Mouse (Mus musculus): ENCODE results near the gene Gsg1. TPM values are rescaled to one million over a fixed set of nuclear protein-coding genes. Genes with fewer than 3 reads are reported as not detected.

Gsg1 gene
- polyA plus RNA-seq (2015; fragmentation: Nextera tagmentation; extraction: Ambion mirVana) = 0.19 TPM in 1 of 2 replicates, not detected in the other

GRCm38 (mm10) chr6:135254153-135254552 lies at the start of gene Gsg1:
Gene Gsg1, minus strand, starts transcription at chr6:135254351.
- 86% methylated on average over 7 of the region's 7 CpGs for WGBS
- no peaks in the 10 kb centered on the region for H3K27me3 ChIP-seq (replicated peaks)
- no peak within 1 kb of the TSS for H3K27ac ChIP-seq
- H3K9ac ChIP-seq = no peak within 1 kb of the TSS
- H3K4me1 ChIP-seq = peaks cover 17% of the 10 kb centered on the region
- no peak within 1 kb of the TSS for H3K4me3 ChIP-seq
- H3K36me3 ChIP-seq (replicated peaks) = no peaks in the 10 kb centered on the region
- no peak within 1 kb of the TSS for H3K4me2 ChIP-seq
- H3K9me3 ChIP-seq = no peaks in the 10 kb centered on the region
- no peak for ATAC-seq (replicated peaks)

GRCm38 (mm10) chr6:135302421-135303125 lies 48.4 kb upstream of the Gsg1 start:
- 93% methylated on average over 10 of the region's 10 CpGs for WGBS
- Histone ChIP-seq H3K9me3 (no peaks in the 10 kb centered on the region), H3K27me3 (replicated peaks) (no peaks in the 10 kb centered on the region), H3K36me3 (replicated peaks) (no peaks in the 10 kb centered on the region), H3K4me1 (no peaks in the 10 kb centered on the region), H3K9ac (no peak overlapping the region), H3K4me3 (no peak overlapping the region), H3K4me2 (no peak overlapping the region), H3K27ac (no peak overlapping the region)
- ATAC-seq (replicated peaks) = no peak

- Histone ChIP-seq H3K4me1 (no peaks in the 10 kb centered on the region), H3K27me3 (replicated peaks) (no peaks in the 10 kb centered on the region), H3K36me3 (replicated peaks) (no peaks in the 10 kb centered on the region), H3K9ac (no peak overlapping the region), H3K4me3 (no peak overlapping the region), H3K4me2 (no peak overlapping the region), H3K27ac (no peak overlapping the region), H3K9me3 (no peaks in the 10 kb centered on the region)
- ATAC-seq (replicated peaks) = no peak
- 77% methylated on average over 4 of the region's 4 CpGs for WGBS
Measured at GRCm38 (mm10) chr6:135300469-135300868, 46.3 kb upstream of the Gsg1 start.

- Histone ChIP-seq H3K4me2 (no peak overlapping the region), H3K4me3 (no peak overlapping the region), H3K9ac (no peak overlapping the region), H3K27ac (no peak overlapping the region), H3K9me3 (no peaks in the 10 kb centered on the region), H3K27me3 (replicated peaks) (no peaks in the 10 kb centered on the region), H3K36me3 (replicated peaks) (no peaks in the 10 kb centered on the region), H3K4me1 (no peaks in the 10 kb centered on the region)
- no peak for ATAC-seq (replicated peaks)
- WGBS = 88% methylated on average over 7 of the region's 7 CpGs
Measured at GRCm38 (mm10) chr6:135299024-135299550, 44.9 kb upstream of the Gsg1 start.

GRCm38 (mm10) chr6:135297570-135297969 lies 43.4 kb upstream of the Gsg1 start:
- 86% methylated on average over 7 of the region's 7 CpGs for WGBS
- Histone ChIP-seq H3K4me2 (no peak overlapping the region), H3K4me3 (no peak overlapping the region)

GRCm38 (mm10) chr6:135296267-135296666 lies 42.1 kb upstream of the Gsg1 start:
- WGBS = 80% methylated on average over 17 of the region's 17 CpGs
- Histone ChIP-seq H3K9me3 (no peaks in the 10 kb centered on the region), H3K27ac (no peak overlapping the region)

More at GRCm38 (mm10) chr6:135297570-135297969, 43.4 kb upstream of the Gsg1 start:
- Histone ChIP-seq H3K27ac (no peak overlapping the region), H3K4me1 (no peaks in the 10 kb centered on the region), H3K36me3 (replicated peaks) (no peaks in the 10 kb centered on the region), H3K9ac (no peak overlapping the region), H3K9me3 (no peaks in the 10 kb centered on the region), H3K27me3 (replicated peaks) (no peaks in the 10 kb centered on the region)
- no peak for ATAC-seq (replicated peaks)

GRCm38 (mm10) chr6:135295082-135295861 lies 41.1 kb upstream of the Gsg1 start:
- 74% methylated on average over 11 of the region's 11 CpGs for WGBS
- H3K36me3 ChIP-seq (replicated peaks) = no peaks in the 10 kb centered on the region
- ATAC-seq (replicated peaks) = no peak
- H3K4me3 ChIP-seq = no peak overlapping the region
- H3K4me1 ChIP-seq = no peaks in the 10 kb centered on the region
- no peaks in the 10 kb centered on the region for H3K9me3 ChIP-seq
- H3K9ac ChIP-seq = no peak overlapping the region
- H3K4me2 ChIP-seq = no peak overlapping the region
- no peak overlapping the region for H3K27ac ChIP-seq
- H3K27me3 ChIP-seq (replicated peaks) = no peaks in the 10 kb centered on the region

More at GRCm38 (mm10) chr6:135296267-135296666, 42.1 kb upstream of the Gsg1 start:
- H3K27me3 ChIP-seq (replicated peaks) = no peaks in the 10 kb centered on the region
- no peak for ATAC-seq (replicated peaks)
- no peak overlapping the region for H3K4me3 ChIP-seq
- no peaks in the 10 kb centered on the region for H3K36me3 ChIP-seq (replicated peaks)
- no peaks in the 10 kb centered on the region for H3K4me1 ChIP-seq
- H3K4me2 ChIP-seq = no peak overlapping the region
- no peak overlapping the region for H3K9ac ChIP-seq

- WGBS = 85% methylated on average over 6 of the region's 6 CpGs
- H3K4me3 ChIP-seq = no peak overlapping the region
- H3K36me3 ChIP-seq (replicated peaks) = no peaks in the 10 kb centered on the region
- H3K27ac ChIP-seq = no peak overlapping the region
- no peak overlapping the region for H3K9ac ChIP-seq
- no peaks in the 10 kb centered on the region for H3K27me3 ChIP-seq (replicated peaks)
- no peak overlapping the region for H3K4me2 ChIP-seq
- H3K9me3 ChIP-seq = no peaks in the 10 kb centered on the region
- H3K4me1 ChIP-seq = no peaks in the 10 kb centered on the region
- no peak for ATAC-seq (replicated peaks)
Measured at GRCm38 (mm10) chr6:135294150-135294549, 40.0 kb upstream of the Gsg1 start.

GRCm38 (mm10) chr6:135292391-135292790 lies 38.2 kb upstream of the Gsg1 start:
- no peaks in the 10 kb centered on the region for H3K4me1 ChIP-seq
- H3K4me3 ChIP-seq = no peak overlapping the region
- no peaks in the 10 kb centered on the region for H3K9me3 ChIP-seq
- WGBS = 74% methylated on average over 4 of the region's 4 CpGs
- no peak overlapping the region for H3K4me2 ChIP-seq
- no peak overlapping the region for H3K27ac ChIP-seq
- no peaks in the 10 kb centered on the region for H3K36me3 ChIP-seq (replicated peaks)
- H3K27me3 ChIP-seq (replicated peaks) = no peaks in the 10 kb centered on the region
- no peak overlapping the region for H3K9ac ChIP-seq
- no peak for ATAC-seq (replicated peaks)

- no peak overlapping the region for H3K9ac ChIP-seq
- no peak for ATAC-seq (replicated peaks)
- no peaks in the 10 kb centered on the region for H3K9me3 ChIP-seq
- peaks cover 8% of the 10 kb centered on the region; the same call in 1 of the 2 replicates for H3K4me1 ChIP-seq
- H3K27ac ChIP-seq = 0 out of 2 replicates have a peak overlapping the region, but pooled peaks have one; percentile 11
- no peak overlapping the region for H3K4me3 ChIP-seq
- H3K36me3 ChIP-seq (replicated peaks) = no peaks in the 10 kb centered on the region
- 43% methylated on average over 10 of the region's 10 CpGs for WGBS
- H3K27me3 ChIP-seq (replicated peaks) = no peaks in the 10 kb centered on the region
- H3K4me2 ChIP-seq = no peak overlapping the region
Measured at GRCm38 (mm10) chr6:135279856-135280255, 25.7 kb upstream of the Gsg1 start.

- Histone ChIP-seq H3K4me1 (peaks cover 8% of the 10 kb centered on the region; the same call in 1 of the 2 replicates), H3K36me3 (replicated peaks) (no peaks in the 10 kb centered on the region), H3K27ac (0 out of 2 replicates have a peak overlapping the region, but pooled peaks have one; percentile 11), H3K27me3 (replicated peaks) (no peaks in the 10 kb centered on the region), H3K4me2 (no peak overlapping the region), H3K9ac (no peak overlapping the region), H3K9me3 (no peaks in the 10 kb centered on the region), H3K4me3 (no peak overlapping the region)
- no peak for ATAC-seq (replicated peaks)
- 73% methylated on average over 5 of the region's 5 CpGs for WGBS
Measured at GRCm38 (mm10) chr6:135279286-135279685, 25.1 kb upstream of the Gsg1 start.

- no peak overlapping the region for H3K9ac ChIP-seq
- no peaks in the 10 kb centered on the region for H3K9me3 ChIP-seq
- H3K4me1 ChIP-seq = peaks cover 8% of the 10 kb centered on the region; the same call in 1 of the 2 replicates
- no peak overlapping the region for H3K4me2 ChIP-seq
- no peak for ATAC-seq (replicated peaks)
- no peak overlapping the region for H3K4me3 ChIP-seq
- H3K27me3 ChIP-seq (replicated peaks) = no peaks in the 10 kb centered on the region
- 94% methylated on average over 6 of the region's 6 CpGs for WGBS
- H3K27ac ChIP-seq = no peak overlapping the region
- no peaks in the 10 kb centered on the region for H3K36me3 ChIP-seq (replicated peaks)
Measured at GRCm38 (mm10) chr6:135278302-135278701, 24.2 kb upstream of the Gsg1 start.
